Comparison of ENCODE assay signal across 8 mouse cellular contexts in the genomic region with DNA sequence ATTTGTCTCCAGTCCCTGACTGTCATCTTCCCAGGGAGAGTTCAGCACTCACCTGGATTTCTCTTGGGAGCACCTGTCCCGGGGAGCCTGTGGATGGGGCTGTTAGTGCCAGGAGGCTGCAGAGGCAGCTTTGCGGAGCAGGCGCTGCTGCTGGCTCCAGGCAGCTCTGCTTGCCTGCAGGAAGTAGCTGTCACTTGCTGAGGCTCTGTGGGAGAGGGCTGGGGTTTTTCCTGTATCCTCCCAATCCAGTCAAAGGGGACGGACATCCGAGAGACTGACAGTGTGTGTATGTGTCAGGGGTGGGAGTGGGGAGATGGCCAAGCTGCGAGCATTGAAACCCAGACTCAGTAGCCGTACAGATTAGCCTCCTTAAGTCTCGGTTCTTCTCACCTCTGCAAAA. TPM values are rescaled to one million over a fixed set of nuclear protein-coding genes. Genes with fewer than 3 reads are reported as not detected.
A peak's percentile ranks its signal among the peaks of the same experiment; 100 is the strongest.
DNase-seq lines count a peak whose midpoint lies in the region; ATAC-seq and TF ChIP-seq lines count a peak whose summit lies in the region.

Gene Gpr182, minus strand, starts transcription at position 185 of the 400 bp plus-strand sequence.

- H3K4me3 ChIP-seq in layer of hippocampus, adult 2 months = peak within 1 kb of the TSS; percentile 54

- no peak for TF ChIP-seq CTCF in layer of hippocampus, adult 2 months (conservative IDR thresholded peaks at IDR 0.05)

- intact Hi-C loops in left cerebral cortex, postnatal 25 days (cut with DNase I) = no loop called here

- no peak for DNase-seq in layer of hippocampus, adult 2 months (ENCODE audit: low spot score in 2 of 2)
- no peak for DNase-seq in layer of hippocampus, adult 11-12 months (ENCODE audit: low spot score)
- peak; percentile 45 to 70 for DNase-seq in heart, adult 9 months (ENCODE audit: low spot score in 2 of 2)
- DNase-seq in kidney, postnatal 25 days = peak; percentile 64 to 80
- peak; percentile 36 to 70 for DNase-seq in lung, postnatal 4 days
- no peak for DNase-seq in c-Kit-positive CD71-positive TER-119-positive erythroid progenitor cells, embryonic 14.5 days (ENCODE audit: low spot score)
- no peak for DNase-seq in left cerebral cortex, postnatal 25 days (ENCODE audit: low spot score in 2 of 2)

- no peak within 1 kb of the TSS for H3K27ac ChIP-seq in layer of hippocampus, adult 2 months

- ATAC-seq in cerebellum, adult (ENCODE audit: insufficient number of reproducible peaks, low FRiP score, low TSS enrichment) = no peak

RNA-seq across cellular contexts. Expression of gene Gpr182, which starts in this region (rescaled TPM):
- total RNA-seq in layer of hippocampus, adult 2 months (2021) = 1 to 10 TPM; 1.2 to 1.7 TPM
- total RNA-seq in left cerebral cortex, postnatal 25 days (2021) = 1 to 10 TPM; 1.5 to 1.9 TPM

Comparison
In these comparisons a context has a peak if more than half of its experiments do, and no peak if none do; other contexts are left out.
1. DNase-seq: peak in heart, adult 9 months (2 of 2), kidney, postnatal 25 days (2 of 2) and lung, postnatal 4 days (2 of 2); none in layer of hippocampus, adult 2 months (0 of 2), layer of hippocampus, adult 11-12 months (single experiment), c-Kit-positive CD71-positive TER-119-positive erythroid progenitor cells, embryonic 14.5 days (single experiment) and left cerebral cortex, postnatal 25 days (0 of 2).